Comparison of ENCODE assay signal across 21 mouse cellular contexts in genomic region chr12:78118131-78118530, GRCm38 (mm10).
"Had no signal": no experiment of that assay in that cellular context is flagged by ENCODE, and none has a peak within 500 bp of the region (broad histone marks: within the 10 kb centered on the region; RNA-seq: fewer than 3 reads in every experiment).

No protein-coding gene starts in this region.

- H3K27me3 ChIP-seq: limb, embryonic 13.5 days; liver, embryonic 12.5 days; liver, embryonic 15.5 days; lung, embryonic 15.5 days; megakaryocyte, embryonic 14.5 days; midbrain, embryonic 13.5 days; neural tube, embryonic 13.5 days; stomach, embryonic 15.5 days had no signal

- H3K4me3 ChIP-seq: limb, embryonic 10.5 days; limb, embryonic 13.5 days; liver, embryonic 12.5 days; liver, embryonic 15.5 days; lung, embryonic 15.5 days; megakaryocyte, embryonic 14.5 days; midbrain, embryonic 10.5 days; midbrain, embryonic 13.5 days; myocyte; neural tube, embryonic 13.5 days; stomach, embryonic 15.5 days had no signal

- DNase-seq: liver; lung, adult 18-20 months; lung, postnatal 10 days; lung, postnatal 36 days; retina, postnatal 1 day; right cerebral cortex, postnatal 25 days; spleen, adult 18-20 months; thymus, postnatal 25 days had no signal

- ATAC-seq: hindbrain, embryonic 16.5 days; liver, embryonic 12.5 days; midbrain, embryonic 13.5 days; midbrain, embryonic 16.5 days had no signal

- H3K9ac ChIP-seq: limb, embryonic 13.5 days; liver, embryonic 12.5 days; liver, embryonic 15.5 days; lung, embryonic 15.5 days; midbrain, embryonic 13.5 days; neural tube, embryonic 13.5 days; stomach, embryonic 15.5 days had no signal

- H3K4me1 ChIP-seq: limb, embryonic 10.5 days; limb, embryonic 13.5 days; liver, embryonic 12.5 days; liver, embryonic 15.5 days; lung, embryonic 15.5 days; megakaryocyte, embryonic 14.5 days; midbrain, embryonic 10.5 days; neural tube, embryonic 13.5 days; stomach, embryonic 15.5 days had no signal

- H3K36me3 ChIP-seq: limb, embryonic 10.5 days; limb, embryonic 13.5 days; liver, embryonic 12.5 days; liver, embryonic 15.5 days; lung, embryonic 15.5 days; midbrain, embryonic 10.5 days; midbrain, embryonic 13.5 days; neural tube, embryonic 13.5 days; stomach, embryonic 15.5 days had no signal

- H3K27ac ChIP-seq: limb, embryonic 10.5 days; limb, embryonic 13.5 days; liver, embryonic 12.5 days; liver, embryonic 15.5 days; lung, embryonic 15.5 days; midbrain, embryonic 10.5 days; midbrain, embryonic 13.5 days; neural tube, embryonic 13.5 days; stomach, embryonic 15.5 days had no signal

- H3K9me3 ChIP-seq: limb, embryonic 10.5 days; limb, embryonic 13.5 days; liver, embryonic 12.5 days; liver, embryonic 15.5 days; lung, embryonic 15.5 days; megakaryocyte, embryonic 14.5 days; midbrain, embryonic 10.5 days; midbrain, embryonic 13.5 days; neural tube, embryonic 13.5 days; stomach, embryonic 15.5 days had no signal

- H3K4me2 ChIP-seq: limb, embryonic 13.5 days; liver, embryonic 12.5 days; liver, embryonic 15.5 days; lung, embryonic 15.5 days; midbrain, embryonic 13.5 days; neural tube, embryonic 13.5 days; stomach, embryonic 15.5 days had no signal
